Mouse (Mus musculus): ENCODE results near the gene Smg9. TPM values are rescaled to one million over a fixed set of nuclear protein-coding genes. Genes with fewer than 3 reads are reported as not detected.

Smg9 gene
- total and polyA plus RNA-seq, 3 experiments = 54.6 to 95.3 TPM; not detected in 1

DNA sequence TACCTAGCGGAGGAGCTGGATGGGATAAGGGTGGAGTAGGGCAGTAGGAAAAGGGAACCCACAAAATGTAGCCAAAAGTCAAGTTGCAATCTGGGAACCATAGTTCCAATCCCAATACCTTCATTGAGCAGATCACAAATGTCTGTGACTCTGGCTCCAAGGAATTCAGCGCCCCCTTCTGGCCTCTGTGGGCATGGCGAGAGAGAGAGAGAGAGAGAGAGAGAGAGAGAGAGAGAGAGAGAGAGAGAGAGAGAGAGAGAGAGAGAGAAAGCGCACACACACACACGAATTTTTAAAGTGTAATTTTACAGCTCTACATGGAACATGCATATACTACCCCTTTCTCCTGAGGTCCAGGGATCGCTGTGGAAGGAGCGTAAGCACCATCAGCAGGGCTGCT is 36.2 kb upstream of the Smg9 start:
- H3K4me1 ChIP-seq (ENCODE audit: control insufficient read depth in 1 of 2, insufficient read depth in 2 of 2, low read length in 2 of 2) = peaks cover 5 to 36% of the 10 kb centered on the region in 2 experiments; a peak in 3 of 4 replicates
- DNase-seq (ENCODE audit: low read depth, low spot score) = peak; percentile 77

GRCm38 (mm10) chr7:24364827-24365226 is 34.6 kb upstream of the Smg9 start:
- peak overlapping the region; percentile 32 to 43 for H3K4me3 ChIP-seq (ENCODE audit: control insufficient read depth in 1 of 2, insufficient read depth in 1 of 2, low read depth in 2 of 2, low read length in 2 of 2)
- no peaks in the 10 kb centered on the region for H3K27me3 ChIP-seq (ENCODE audit: control insufficient read depth in 1 of 2, insufficient read depth in 2 of 2, low read length in 2 of 2)
- peak; percentile 93 for DNase-seq (ENCODE audit: low read depth, low spot score)
- H3K79me2 ChIP-seq (ENCODE audit: control insufficient read depth, insufficient read depth, low read length, poor library complexity) = no peaks in the 10 kb centered on the region
- H3K9me3 ChIP-seq (replicated peaks; ENCODE audit: insufficient read depth, low read length) = no peaks in the 10 kb centered on the region
- peaks cover 5 to 50% of the 10 kb centered on the region in 2 experiments; a peak in 3 of 4 replicates for H3K4me1 ChIP-seq (ENCODE audit: control insufficient read depth in 1 of 2, insufficient read depth in 2 of 2, low read length in 2 of 2)
- no peak overlapping the region for H3K27ac ChIP-seq (ENCODE audit: control insufficient read depth, low read depth, low read length)
- peak overlapping the region; percentile 62 for H3K9ac ChIP-seq (ENCODE audit: control insufficient read depth, low read depth, low read length, poor library complexity, severe bottlenecking)
- H3K36me3 ChIP-seq (ENCODE audit: control insufficient read depth in 1 of 2, insufficient read depth in 2 of 2, low read length in 2 of 2) = peaks cover 0 to 2% of the 10 kb centered on the region in 2 experiments; a peak in 2 of 4 replicates
- TF ChIP-seq NRF1 (IDR thresholded peaks at IDR 0.05; ENCODE audit: insufficient read depth, low read depth, low read length, poor library complexity, severe bottlenecking) (no peak), E2F4 (IDR thresholded peaks at IDR 0.05; ENCODE audit: borderline replicate concordance, low read depth, low read length) (no peak), MAZ (IDR thresholded peaks at IDR 0.05; ENCODE audit: low read depth, low read length) (0 out of 2 replicates have a peak, but pooled peaks have one; percentile 35), RCOR1 (IDR thresholded peaks at IDR 0.05; ENCODE audit: low read depth, low read length) (no peak), TBP (IDR thresholded peaks at IDR 0.05; ENCODE audit: low read depth, low read length) (no peak), ZMIZ1 (IDR thresholded peaks at IDR 0.05; ENCODE audit: low read depth, low read length) (no peak), ZKSCAN1 (IDR thresholded peaks at IDR 0.05; ENCODE audit: low read depth, low read length) (no peak), SIN3A (IDR thresholded peaks at IDR 0.05; ENCODE audit: low read length) (peak; percentile 61; the same call in 1 of the 2 replicates), POLR2AphosphoS5 (IDR thresholded peaks at IDR 0.05; ENCODE audit: borderline replicate concordance, low read depth, low read length) (no peak), POLR2AphosphoS2 (IDR thresholded peaks at IDR 0.05; ENCODE audit: low read length) (no peak), TCF12 (IDR thresholded peaks at IDR 0.05; ENCODE audit: low read depth, low read length) (no peak), NELFE (IDR thresholded peaks at IDR 0.05; ENCODE audit: low read depth, low read length) (no peak), MXI1 (IDR thresholded peaks at IDR 0.05; ENCODE audit: low read depth, low read length) (no peak), RAD21 (IDR thresholded peaks at IDR 0.05; ENCODE audit: low read depth, low read length) (peak; percentile 79), ZC3H11A (IDR thresholded peaks at IDR 0.05; ENCODE audit: low read depth, low read length) (peak; percentile 86), JUND (IDR thresholded peaks at IDR 0.05; ENCODE audit: low read depth, low read length) (no peak), ETS1 (IDR thresholded peaks at IDR 0.05; ENCODE audit: low read depth, low read length) (no peak), SMC3 (IDR thresholded peaks at IDR 0.05; ENCODE audit: low read depth, low read length) (peak; percentile 97), KAT2A (conservative IDR thresholded peaks at IDR 0.05; ENCODE audit: low read depth, low read length) (no peak), BHLHE40 (IDR thresholded peaks at IDR 0.05; ENCODE audit: borderline replicate concordance, low read depth, low read length) (no peak), MAX (IDR thresholded peaks at IDR 0.05; ENCODE audit: low read length) (peak; percentile 51; the same call in 1 of the 2 replicates), CHD2 (IDR thresholded peaks at IDR 0.05; ENCODE audit: low read length) (no peak), MYC (IDR thresholded peaks at IDR 0.05; ENCODE audit: low read depth, low read length) (peak; percentile 35; the same call in 1 of the 2 replicates)

More for the DNA sequence above, 36.2 kb upstream of the Smg9 start:
- Histone ChIP-seq H3K27me3 (ENCODE audit: control insufficient read depth in 1 of 2, insufficient read depth in 2 of 2, low read length in 2 of 2) (no peaks in the 10 kb centered on the region), H3K9me3 (replicated peaks; ENCODE audit: insufficient read depth, low read length) (no peaks in the 10 kb centered on the region), H3K9ac (ENCODE audit: control insufficient read depth, low read depth, low read length, poor library complexity, severe bottlenecking) (peak overlapping the region; percentile 27), H3K4me3 (ENCODE audit: control insufficient read depth in 1 of 2, insufficient read depth in 1 of 2, low read depth in 2 of 2, low read length in 2 of 2) (peak overlapping the region in 1 of 2 experiments; percentile 34; a peak in 2 of 4 replicates), H3K79me2 (ENCODE audit: control insufficient read depth, insufficient read depth, low read length, poor library complexity) (no peaks in the 10 kb centered on the region), H3K27ac (ENCODE audit: control insufficient read depth, low read depth, low read length) (no peak overlapping the region), H3K36me3 (ENCODE audit: control insufficient read depth in 1 of 2, insufficient read depth in 2 of 2, low read length in 2 of 2) (peaks cover 0 to 2% of the 10 kb centered on the region in 2 experiments; a peak in 2 of 4 replicates)
- TF ChIP-seq POLR2AphosphoS5 (IDR thresholded peaks at IDR 0.05; ENCODE audit: borderline replicate concordance, low read depth, low read length) (no peak), ZKSCAN1 (IDR thresholded peaks at IDR 0.05; ENCODE audit: low read depth, low read length) (no peak), MAFK (IDR thresholded peaks at IDR 0.05; ENCODE audit: borderline replicate concordance, low read depth, low read length) (no peak), MYB (IDR thresholded peaks at IDR 0.05; ENCODE audit: low read depth, low read length) (no peak), MEF2A (IDR thresholded peaks at IDR 0.05; ENCODE audit: extremely low read depth, insufficient replicate concordance, low read depth, low read length, poor library complexity, severe bottlenecking) (no peak), NELFE (IDR thresholded peaks at IDR 0.05; ENCODE audit: low read depth, low read length) (no peak), RAD21 (IDR thresholded peaks at IDR 0.05; ENCODE audit: low read depth, low read length) (peak; percentile 29), SMC3 (IDR thresholded peaks at IDR 0.05; ENCODE audit: low read depth, low read length) (peak; percentile 36), USF2 (IDR thresholded peaks at IDR 0.05; ENCODE audit: borderline replicate concordance in 1 of 2, insufficient read depth in 1 of 2, low read depth in 1 of 2, low read length in 2 of 2) (no peak), TCF12 (IDR thresholded peaks at IDR 0.05; ENCODE audit: low read depth, low read length) (no peak), SIN3A (IDR thresholded peaks at IDR 0.05; ENCODE audit: low read length) (no peak), POLR2A (IDR thresholded peaks at IDR 0.05; ENCODE audit: control insufficient read depth in 1 of 2, insufficient read depth in 1 of 2, low read depth in 1 of 2, low read length in 2 of 2, poor library complexity in 1 of 2) (no peak), ELF1 (IDR thresholded peaks at IDR 0.05; ENCODE audit: low read depth, low read length) (no peak), JUND (IDR thresholded peaks at IDR 0.05; ENCODE audit: low read depth, low read length) (peak; percentile 100), MXI1 (IDR thresholded peaks at IDR 0.05; ENCODE audit: low read depth, low read length) (no peak), CTCF (IDR thresholded peaks at IDR 0.05 in 2 of 3, conservative IDR thresholded peaks at IDR 0.05 in 1 of 3; ENCODE audit: control insufficient read depth in 1 of 3, insufficient read depth in 1 of 3, low read depth in 2 of 3, low read length in 3 of 3, poor library complexity in 1 of 3, severe bottlenecking in 1 of 3) (peak; percentile 56 to 81 (median 71); a peak in 5 of 6 replicates), EP300 (IDR thresholded peaks at IDR 0.05; ENCODE audit: low read depth in 1 of 2, low read length in 2 of 2) (no peak), GABPA (IDR thresholded peaks at IDR 0.05; ENCODE audit: low read depth, low read length) (no peak), ETS1 (IDR thresholded peaks at IDR 0.05; ENCODE audit: low read depth, low read length) (0 out of 2 replicates have a peak, but pooled peaks have one; percentile 10), USF1 (IDR thresholded peaks at IDR 0.05; ENCODE audit: low read depth, low read length) (no peak), BHLHE40 (IDR thresholded peaks at IDR 0.05; ENCODE audit: borderline replicate concordance, low read depth, low read length) (peak; percentile 37; the same call in 1 of the 2 replicates), MAZ (IDR thresholded peaks at IDR 0.05; ENCODE audit: low read depth, low read length) (no peak)
